Mouse (Mus musculus) midbrain, embryonic 16.5 days (tissue): ENCODE data around the gene Gm13941. TPM values are rescaled to one million over a fixed set of nuclear protein-coding genes. Genes with fewer than 3 reads are reported as not detected.

Source experiments
- ATAC-seq: fragments of 200-750 bp; cut with Nextera tagmentation; 2 replicates; pipeline ENCODE4 v1.8.0; 2017; ENCODE audit warnings: moderate TSS enrichment
- H3K27ac ChIP-seq: fragments of 300-500 bp; sonication (generic); 2 replicates; pipeline ENCODE4 v1.5.1; 2014; ENCODE audit warnings: mild to moderate bottlenecking, low read length, mixed read lengths
- H3K27me3 ChIP-seq: fragments of 300-500 bp; sonication (generic); 2 replicates; pipeline ENCODE4 v1.6.1; 2014; ENCODE audit warnings: low read depth, low read length, mixed read lengths; ENCODE audit not compliant: control insufficient read depth, insufficient read depth
- H3K36me3 ChIP-seq: fragments of 300-500 bp; sonication (generic); 2 replicates; pipeline ENCODE4 v1.6.1; 2014; ENCODE audit warnings: mild to moderate bottlenecking, low read length, moderate library complexity, mixed read lengths; ENCODE audit not compliant: control insufficient read depth, insufficient read depth
- H3K4me1 ChIP-seq: fragments of 300-500 bp; sonication (generic); 2 replicates; pipeline ENCODE4 v1.6.1; 2014; ENCODE audit warnings: mild to moderate bottlenecking, low read length, mixed read lengths; ENCODE audit not compliant: control insufficient read depth, insufficient read depth
- H3K4me2 ChIP-seq: fragments of 300-500 bp; sonication (generic); 2 replicates; pipeline ENCODE4 v1.6.1; 2014; ENCODE audit warnings: mild to moderate bottlenecking, low read length, mixed read lengths
- H3K4me3 ChIP-seq: fragments of 300-500 bp; sonication (generic); 2 replicates; pipeline ENCODE4 v1.5.1; 2014; ENCODE audit warnings: low read depth, mild to moderate bottlenecking, low read length, moderate library complexity, mixed read lengths
- H3K9ac ChIP-seq: fragments of 300-500 bp; sonication (generic); 2 replicates; pipeline ENCODE4 v1.6.1; 2014; ENCODE audit warnings: low read depth, low read length, mixed read lengths
- H3K9me3 ChIP-seq: fragments of 300-500 bp; sonication (generic); replicated peaks from 2 replicates; pipeline ENCODE4 v1.6.1; 2014; ENCODE audit warnings: mild to moderate bottlenecking, low read length, mixed read lengths; ENCODE audit not compliant: control insufficient read depth, poor library complexity, severe bottlenecking
- WGBS: fragments of 180-500 bp; shearing (Covaris S2); extraction: QIAGEN DNeasy Blood & Tissue Kit; methylation state at CpG from one replicate; pipeline ENCODE4 v1.1.7; 2014; 5-methylcytosine and 5-hydroxymethylcytosine counted together
- polyA plus RNA-seq: library from polyadenylated mRNA; unstranded; fragments of >200 nt; fragmentation: Nextera tagmentation; extraction: Ambion mirVana; gene quantifications from 2 replicates; pipeline ENCODE4 v1.2.1, GENCODE M21; 2015

Gene Gm13941
- not detected in 2 replicates for polyA plus RNA-seq

DNA sequence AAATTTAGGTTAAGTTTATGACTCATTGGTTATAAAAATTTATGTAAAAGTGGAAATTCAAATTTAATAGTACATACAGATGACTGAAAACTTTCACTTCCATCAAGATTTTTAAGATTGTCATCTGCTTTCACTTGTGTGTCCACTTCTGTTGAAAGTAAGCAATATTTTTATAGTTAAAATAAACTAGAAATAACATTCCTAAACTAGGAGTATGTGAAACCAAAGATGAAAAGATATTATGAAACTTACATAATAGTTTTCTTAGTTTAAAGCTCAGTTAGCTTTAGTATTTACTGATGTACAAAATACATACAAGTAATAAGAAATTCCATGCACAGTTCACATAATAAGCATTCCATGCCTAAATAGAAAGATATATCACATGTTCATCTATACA lies at the start of gene Gm13941:
Gene Gm13941 (minus strand): TSS at position 101 of the 400 bp plus-strand sequence.
- no peak within 1 kb of the TSS for H3K9ac ChIP-seq
- no peak within 1 kb of the TSS for H3K4me2 ChIP-seq
- no peaks in the 10 kb centered on the region for H3K4me1 ChIP-seq
- H3K27me3 ChIP-seq = no peaks in the 10 kb centered on the region
- H3K4me3 ChIP-seq = no peak within 1 kb of the TSS
- no peaks in the 10 kb centered on the region for H3K36me3 ChIP-seq
- no peak for ATAC-seq
- H3K27ac ChIP-seq = no peak within 1 kb of the TSS
- H3K9me3 ChIP-seq = no peaks in the 10 kb centered on the region

DNA sequence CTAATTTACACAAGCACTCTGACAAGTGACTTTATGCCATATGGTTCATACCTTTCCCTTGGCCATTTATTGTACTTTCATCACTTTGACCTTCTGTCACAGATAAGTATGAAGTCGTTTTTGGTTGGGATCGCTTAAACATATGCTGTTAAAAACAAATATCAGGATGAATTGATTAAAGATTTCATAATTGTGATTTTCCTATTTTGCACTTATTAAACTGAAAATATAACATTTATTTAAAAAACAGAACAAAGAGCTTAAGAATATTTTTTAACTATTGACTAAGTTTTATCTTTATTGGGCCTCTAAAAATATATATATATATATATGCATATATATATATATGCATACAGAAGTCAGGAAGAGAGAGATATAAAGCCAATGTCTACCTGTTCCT lies 47.1 kb upstream of the Gm13941 start, which contains the start of gene Gm15130:
Gene Gm15130 (minus strand): TSS at position 101 of the 400 bp plus-strand sequence.
- WGBS = 83% methylated on average over 2 of the region's 2 CpGs
- no peak within 1 kb of the TSS for H3K27ac ChIP-seq

DNA sequence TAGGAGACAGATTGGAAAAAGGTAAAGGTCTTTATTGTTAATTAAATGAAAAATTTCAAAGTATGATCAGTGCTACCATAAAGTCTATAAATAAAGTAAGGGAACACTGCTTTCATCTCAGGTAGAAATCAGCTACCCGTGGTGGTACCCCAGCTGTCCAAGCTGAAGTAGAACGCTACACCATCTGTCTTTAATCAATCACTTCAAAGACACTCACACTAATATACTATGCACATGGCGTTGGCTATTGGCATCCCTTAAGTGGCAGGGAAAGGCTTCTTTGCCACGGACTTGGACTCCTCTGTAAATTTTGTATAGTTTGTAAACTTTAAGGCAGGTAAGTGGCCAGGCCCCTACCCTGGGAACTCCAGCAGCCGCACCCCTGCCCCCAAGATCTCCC lies 30.0 kb upstream of the Gm13941 start:
- H3K9ac ChIP-seq = no peak overlapping the region
- ATAC-seq = no peak
- no peaks in the 10 kb centered on the region for H3K4me1 ChIP-seq

More for the DNA sequence above, 47.1 kb upstream of the Gm13941 start, which contains the start of gene Gm15130:
- H3K4me1 ChIP-seq = no peaks in the 10 kb centered on the region
- H3K9me3 ChIP-seq = no peaks in the 10 kb centered on the region
- no peak within 1 kb of the TSS for H3K4me3 ChIP-seq
- H3K9ac ChIP-seq = no peak within 1 kb of the TSS
- no peaks in the 10 kb centered on the region for H3K27me3 ChIP-seq
- H3K36me3 ChIP-seq = no peaks in the 10 kb centered on the region
- ATAC-seq = no peak
- H3K4me2 ChIP-seq = no peak within 1 kb of the TSS

DNA sequence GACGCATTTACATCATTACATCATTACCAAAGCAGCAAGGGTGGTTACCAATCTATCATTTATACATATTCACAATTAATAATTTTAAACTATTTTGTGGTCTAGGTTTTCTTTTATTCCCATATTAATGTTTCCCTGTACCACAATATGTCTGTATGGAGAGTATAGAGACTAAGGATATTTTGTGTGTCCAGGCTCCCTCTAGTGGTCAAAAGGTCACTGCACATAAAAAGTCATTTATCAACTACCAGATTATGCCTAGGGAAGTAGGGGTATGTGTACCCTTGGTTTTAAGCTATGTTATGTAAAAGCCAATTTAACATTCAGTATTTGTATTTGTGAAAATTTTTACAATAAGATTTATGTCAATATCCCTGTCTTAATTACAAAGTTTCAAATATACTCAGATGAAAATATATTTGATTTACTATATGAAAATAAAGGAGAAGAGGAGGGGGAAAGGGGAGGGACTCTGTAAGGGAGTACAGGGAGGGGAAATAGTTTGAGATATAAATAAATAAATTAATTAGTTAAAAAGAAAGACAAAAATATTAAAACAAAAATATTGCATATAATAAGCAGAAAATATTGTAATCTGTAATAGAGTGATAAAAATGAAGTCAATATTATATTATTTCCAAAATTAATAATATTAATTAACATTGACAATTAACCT lies 47.1 kb downstream of the Gm13941 start:
- H3K4me3 ChIP-seq = no peak overlapping the region
- no peaks in the 10 kb centered on the region for H3K36me3 ChIP-seq
- no peaks in the 10 kb centered on the region for H3K27me3 ChIP-seq
- peak; percentile 88 for ATAC-seq
- no peak overlapping the region for H3K9ac ChIP-seq
- no peak overlapping the region for H3K4me2 ChIP-seq
- WGBS = 100% methylated on average over 1 of the region's 1 CpGs
- H3K4me1 ChIP-seq = no peaks in the 10 kb centered on the region
- H3K27ac ChIP-seq = no peak overlapping the region
- no peaks in the 10 kb centered on the region for H3K9me3 ChIP-seq

More for the DNA sequence above, 30.0 kb upstream of the Gm13941 start:
- Histone ChIP-seq H3K9me3 (no peaks in the 10 kb centered on the region), H3K4me3 (no peak overlapping the region), H3K4me2 (no peak overlapping the region), H3K27me3 (no peaks in the 10 kb centered on the region), H3K36me3 (no peaks in the 10 kb centered on the region), H3K27ac (no peak overlapping the region)
- 69% methylated on average over 5 of the region's 5 CpGs for WGBS

Other genes starting within 250 kb of the Gm13941 start
- gene Ano3, start 155.1 kb downstream of the Gm13941 start, polyA plus RNA-seq = 0.95 and 0.96 TPM in 2 replicates
- gene Gm15130, start 47.0 kb upstream of the Gm13941 start, polyA plus RNA-seq = not detected in 2 replicates
- not detected in 2 replicates for gene 4930430A15Rik, start 123.6 kb upstream of the Gm13941 start, polyA plus RNA-seq
- not detected in 2 replicates for gene Olfr1275, start 129.3 kb upstream of the Gm13941 start, polyA plus RNA-seq
- not detected in 2 replicates for gene Olfr1276, start 148.5 kb upstream of the Gm13941 start, polyA plus RNA-seq
- gene Olfr1277, start 168.1 kb upstream of the Gm13941 start, polyA plus RNA-seq = not detected in 2 replicates
- gene Olfr1278, start 184.2 kb upstream of the Gm13941 start, polyA plus RNA-seq = not detected in 2 replicates
- not detected in 2 replicates for gene Olfr1279, start 194.7 kb upstream of the Gm13941 start, polyA plus RNA-seq
- gene Olfr1280, start 208.0 kb upstream of the Gm13941 start, polyA plus RNA-seq = not detected in 2 replicates
- not detected in 2 replicates for gene Olfr1281, start 220.5 kb upstream of the Gm13941 start, polyA plus RNA-seq
- not detected in 2 replicates for gene Olfr1282, start 230.1 kb upstream of the Gm13941 start, polyA plus RNA-seq